Mouse (Mus musculus): Measurements from ENCODE around the gene Olfr259. TPM values are rescaled to one million over a fixed set of nuclear protein-coding genes. Genes with fewer than 3 reads are reported as not detected.

The Olfr259 gene
- polyA plus RNA-seq (2014; fragmentation: Nextera tagmentation; extraction: Ambion mirVana): not detected in 2 replicates

DNA sequence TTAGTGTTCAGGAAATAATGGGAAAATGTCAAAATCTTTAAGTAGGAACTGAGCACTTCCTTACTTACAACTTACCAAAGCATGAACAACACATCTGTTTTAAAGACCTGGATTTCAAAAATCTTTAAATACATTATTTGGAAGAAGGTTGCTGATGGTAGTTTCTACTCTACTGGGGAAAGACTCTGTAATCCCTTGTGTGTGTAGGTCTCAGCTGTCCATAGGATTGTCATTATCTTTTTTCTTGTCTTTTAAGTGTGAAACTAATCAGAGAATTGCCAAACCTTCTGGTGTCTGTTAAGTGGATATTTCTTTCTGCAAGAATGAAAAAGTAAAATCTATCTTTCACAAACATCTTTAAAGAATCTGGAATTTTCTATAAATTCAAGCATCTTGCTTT lies at the start of gene Olfr259:
Gene Olfr259, minus strand, starts transcription at position 101 of the 400 bp plus-strand sequence.
- no peak for ATAC-seq
- Histone ChIP-seq H3K36me3 (ENCODE audit: control insufficient read depth, insufficient read depth, low read length) (no peaks in the 10 kb centered on the region), H3K4me2 (ENCODE audit: low read length) (no peak within 1 kb of the TSS), H3K9ac (ENCODE audit: low read length) (no peak within 1 kb of the TSS), H3K27ac (ENCODE audit: low read depth, low read length) (no peak within 1 kb of the TSS), H3K27me3 (replicated peaks; ENCODE audit: control insufficient read depth, insufficient read depth, low read length) (no peaks in the 10 kb centered on the region), H3K9me3 (replicated peaks; ENCODE audit: control insufficient read depth, low read length) (no peaks in the 10 kb centered on the region), H3K4me1 (ENCODE audit: control insufficient read depth, insufficient read depth, low read length) (no peaks in the 10 kb centered on the region), H3K4me3 (ENCODE audit: low read depth, low read length) (no peak within 1 kb of the TSS)
- no peak for DNase-seq (ENCODE audit: low spot score)

GRCm38 (mm10) chr2:87152524-87152923 lies 38.2 kb upstream of the Olfr259 start, which contains the start of gene Olfr1111:
Olfr1111 (minus strand) TSS chr2:87152624.
- H3K27me3 ChIP-seq (replicated peaks; ENCODE audit: control insufficient read depth, insufficient read depth, low read length): no peaks in the 10 kb centered on the region
- no peaks in the 10 kb centered on the region for H3K36me3 ChIP-seq (ENCODE audit: control insufficient read depth, insufficient read depth, low read length)
- H3K4me3 ChIP-seq (ENCODE audit: low read depth, low read length): no peak within 1 kb of the TSS
- no peaks in the 10 kb centered on the region for H3K9me3 ChIP-seq (replicated peaks; ENCODE audit: control insufficient read depth, low read length)
- no peaks in the 10 kb centered on the region for H3K4me1 ChIP-seq (ENCODE audit: control insufficient read depth, insufficient read depth, low read length)
- no peak within 1 kb of the TSS for H3K4me2 ChIP-seq (ENCODE audit: low read length)
- DNase-seq (ENCODE audit: low spot score): no peak
- no peak within 1 kb of the TSS for H3K9ac ChIP-seq (ENCODE audit: low read length)
- no peak within 1 kb of the TSS for H3K27ac ChIP-seq (ENCODE audit: low read depth, low read length)
- ATAC-seq: no peak

- H3K4me1 ChIP-seq (ENCODE audit: control insufficient read depth, insufficient read depth, low read length): no peaks in the 10 kb centered on the region
- ATAC-seq: no peak
- H3K4me2 ChIP-seq (ENCODE audit: low read length): no peak within 1 kb of the TSS
- H3K9ac ChIP-seq (ENCODE audit: low read length): no peak within 1 kb of the TSS
- DNase-seq (ENCODE audit: low spot score): no peak
- no peak within 1 kb of the TSS for H3K4me3 ChIP-seq (ENCODE audit: low read depth, low read length)
- H3K27me3 ChIP-seq (replicated peaks; ENCODE audit: control insufficient read depth, insufficient read depth, low read length): no peaks in the 10 kb centered on the region
- H3K27ac ChIP-seq (ENCODE audit: low read depth, low read length): no peak within 1 kb of the TSS
- H3K36me3 ChIP-seq (ENCODE audit: control insufficient read depth, insufficient read depth, low read length): no peaks in the 10 kb centered on the region
- 87% methylated on average over 1 of the region's 1 CpGs for WGBS
- no peaks in the 10 kb centered on the region for H3K9me3 ChIP-seq (replicated peaks; ENCODE audit: control insufficient read depth, low read length)
These were observed 25.8 kb upstream of the Olfr259 start, which contains the start of gene Olfr1110 for GRCm38 (mm10) chr2:87140200-87140599. Olfr1110 (minus strand) TSS chr2:87140300.

DNA sequence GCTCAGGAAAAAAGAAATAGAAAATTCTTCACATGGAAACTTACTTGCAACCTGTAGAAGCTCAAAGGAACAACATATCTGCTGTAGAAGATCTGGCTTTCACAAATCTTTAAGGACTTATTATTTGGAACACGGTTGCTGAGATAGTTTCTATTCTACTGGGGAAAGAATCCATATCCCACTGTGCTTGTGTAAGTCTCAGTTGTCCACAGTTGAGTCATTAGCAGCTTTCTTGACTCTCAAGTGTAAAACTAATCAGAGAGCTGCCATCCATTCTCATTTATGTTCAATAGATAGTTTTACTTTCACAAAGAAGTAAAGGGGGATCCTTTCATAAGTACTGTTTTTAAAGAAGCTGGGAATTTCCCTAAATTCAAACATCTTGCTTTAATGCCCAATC lies 18.5 kb downstream of the Olfr259 start, which contains the start of gene Olfr1109:
Gene Olfr1109, minus strand, starts transcription at position 101 of the 400 bp plus-strand sequence.
- Histone ChIP-seq H3K27ac (ENCODE audit: low read depth, low read length) (no peak within 1 kb of the TSS), H3K9ac (ENCODE audit: low read length) (no peak within 1 kb of the TSS), H3K4me3 (ENCODE audit: low read depth, low read length) (no peak within 1 kb of the TSS), H3K27me3 (replicated peaks; ENCODE audit: control insufficient read depth, insufficient read depth, low read length) (no peaks in the 10 kb centered on the region), H3K9me3 (replicated peaks; ENCODE audit: control insufficient read depth, low read length) (no peaks in the 10 kb centered on the region), H3K4me1 (ENCODE audit: control insufficient read depth, insufficient read depth, low read length) (no peaks in the 10 kb centered on the region), H3K36me3 (ENCODE audit: control insufficient read depth, insufficient read depth, low read length) (no peaks in the 10 kb centered on the region), H3K4me2 (ENCODE audit: low read length) (no peak within 1 kb of the TSS)
- 29% methylated on average over 1 of the region's 1 CpGs for WGBS
- DNase-seq (ENCODE audit: low spot score): no peak
- no peak for ATAC-seq

DNA sequence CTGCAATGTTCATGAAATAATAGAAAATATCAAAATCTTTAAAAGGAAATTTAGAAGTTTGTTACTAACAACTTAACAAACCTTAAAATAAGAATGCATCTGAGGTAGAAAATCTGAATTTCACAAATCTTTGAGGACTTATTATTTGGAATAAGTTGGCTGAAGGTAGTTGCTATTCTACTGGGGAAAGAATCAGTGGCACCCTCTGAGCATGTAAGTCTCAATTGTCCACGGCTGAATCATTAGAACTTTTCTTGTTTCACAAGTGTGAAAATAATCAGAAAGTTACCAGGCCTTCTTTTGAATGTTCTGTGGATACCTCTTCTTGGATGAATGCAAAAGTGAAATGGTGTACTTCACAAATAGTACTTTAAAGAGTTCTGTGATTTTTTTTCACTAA lies 38.6 kb downstream of the Olfr259 start, which contains the start of gene Olfr1107:
Gene Olfr1107, minus strand, starts transcription at position 101 of the 400 bp plus-strand sequence.
- H3K9ac ChIP-seq (ENCODE audit: low read length): no peak within 1 kb of the TSS
- ATAC-seq (no peak), DNase-seq (ENCODE audit: low spot score) (no peak)
- H3K4me1 ChIP-seq (ENCODE audit: control insufficient read depth, insufficient read depth, low read length): no peaks in the 10 kb centered on the region
- no peaks in the 10 kb centered on the region for H3K36me3 ChIP-seq (ENCODE audit: control insufficient read depth, insufficient read depth, low read length)
- WGBS: 82% methylated on average over 1 of the region's 1 CpGs
- no peak within 1 kb of the TSS for H3K4me2 ChIP-seq (ENCODE audit: low read length)
- no peak within 1 kb of the TSS for H3K27ac ChIP-seq (ENCODE audit: low read depth, low read length)
- no peak within 1 kb of the TSS for H3K4me3 ChIP-seq (ENCODE audit: low read depth, low read length)
- H3K9me3 ChIP-seq (replicated peaks; ENCODE audit: control insufficient read depth, low read length): no peaks in the 10 kb centered on the region
- H3K27me3 ChIP-seq (replicated peaks; ENCODE audit: control insufficient read depth, insufficient read depth, low read length): no peaks in the 10 kb centered on the region

Other genes starting within 250 kb of the Olfr259 start
- not detected in 2 replicates for gene Gm13723, start 239.8 kb downstream of the Olfr259 start, polyA plus RNA-seq (2014; fragmentation: Nextera tagmentation; extraction: Ambion mirVana)
- gene Olfr1097, start 222.4 kb downstream of the Olfr259 start, polyA plus RNA-seq (2014; fragmentation: Nextera tagmentation; extraction: Ambion mirVana): not detected in 2 replicates
- not detected in 2 replicates for gene Olfr1098, start 190.0 kb downstream of the Olfr259 start, polyA plus RNA-seq (2014; fragmentation: Nextera tagmentation; extraction: Ambion mirVana)
- gene Olfr1099, start 153.9 kb downstream of the Olfr259 start, polyA plus RNA-seq (2014; fragmentation: Nextera tagmentation; extraction: Ambion mirVana): not detected in 2 replicates
- not detected in 2 replicates for gene Olfr1100, start 134.6 kb downstream of the Olfr259 start, polyA plus RNA-seq (2014; fragmentation: Nextera tagmentation; extraction: Ambion mirVana)
- not detected in 2 replicates for gene Olfr1101, start 123.3 kb downstream of the Olfr259 start, polyA plus RNA-seq (2014; fragmentation: Nextera tagmentation; extraction: Ambion mirVana)
- gene Olfr1102, start 116.2 kb downstream of the Olfr259 start, polyA plus RNA-seq (2014; fragmentation: Nextera tagmentation; extraction: Ambion mirVana): not detected in 2 replicates
- not detected in 2 replicates for gene Olfr1104, start 87.5 kb downstream of the Olfr259 start, polyA plus RNA-seq (2014; fragmentation: Nextera tagmentation; extraction: Ambion mirVana)
- not detected in 2 replicates for gene Olfr1105, start 78.0 kb downstream of the Olfr259 start, polyA plus RNA-seq (2014; fragmentation: Nextera tagmentation; extraction: Ambion mirVana)
- not detected in 2 replicates for gene Olfr1106, start 62.3 kb downstream of the Olfr259 start, polyA plus RNA-seq (2014; fragmentation: Nextera tagmentation; extraction: Ambion mirVana)
- not detected in 2 replicates for gene Olfr1107, start 38.8 kb downstream of the Olfr259 start, polyA plus RNA-seq (2014; fragmentation: Nextera tagmentation; extraction: Ambion mirVana)
- gene Olfr1109, start 18.6 kb downstream of the Olfr259 start, polyA plus RNA-seq (2014; fragmentation: Nextera tagmentation; extraction: Ambion mirVana): not detected in 2 replicates
- not detected in 2 replicates for gene Olfr1110, start 25.7 kb upstream of the Olfr259 start, polyA plus RNA-seq (2014; fragmentation: Nextera tagmentation; extraction: Ambion mirVana)
- gene Olfr1111, start 38.1 kb upstream of the Olfr259 start, polyA plus RNA-seq (2014; fragmentation: Nextera tagmentation; extraction: Ambion mirVana): not detected in 2 replicates
- gene Olfr1112, start 73.2 kb upstream of the Olfr259 start, polyA plus RNA-seq (2014; fragmentation: Nextera tagmentation; extraction: Ambion mirVana): not detected in 2 replicates
- gene Olfr1113, start 94.4 kb upstream of the Olfr259 start, polyA plus RNA-seq (2014; fragmentation: Nextera tagmentation; extraction: Ambion mirVana): not detected in 2 replicates
- gene Olfr1115, start 133.4 kb upstream of the Olfr259 start, polyA plus RNA-seq (2014; fragmentation: Nextera tagmentation; extraction: Ambion mirVana): not detected in 2 replicates
- not detected in 2 replicates for gene Olfr1116, start 153.0 kb upstream of the Olfr259 start, polyA plus RNA-seq (2014; fragmentation: Nextera tagmentation; extraction: Ambion mirVana)
- gene Olfr1118, start 193.0 kb upstream of the Olfr259 start, polyA plus RNA-seq (2014; fragmentation: Nextera tagmentation; extraction: Ambion mirVana): not detected in 2 replicates
- gene Olfr1120, start 240.2 kb upstream of the Olfr259 start, polyA plus RNA-seq (2014; fragmentation: Nextera tagmentation; extraction: Ambion mirVana): not detected in 2 replicates

Data from forebrain, embryonic 14.5 days (tissue).